Mouse (Mus musculus): ENCODE measurements around the gene Slc22a2. TPM values are rescaled to one million over a fixed set of nuclear protein-coding genes. Genes with fewer than 3 reads are reported as not detected.

Slc22a2 gene
- polyA plus RNA-seq, 1 experiment from 2014 or later, result not detected

Other genes with a start within 250 kb of the Slc22a2 start
- 0.10 TPM in 1 of 2 replicates, not detected in the other for gene Plg, start 205.5 kb upstream of the Slc22a2 start, polyA plus RNA-seq (2016; fragmentation: Nextera tagmentation; extraction: Ambion mirVana)
- 0.16 and 0.23 TPM in 2 replicates for gene Slc22a3, start 76.4 kb upstream of the Slc22a2 start, polyA plus RNA-seq (2016; fragmentation: Nextera tagmentation; extraction: Ambion mirVana)
- gene Slc22a1, start 91.7 kb downstream of the Slc22a2 start, polyA plus RNA-seq (2016; fragmentation: Nextera tagmentation; extraction: Ambion mirVana), result not detected in 2 replicates
- gene Igf2r, start 185.5 kb downstream of the Slc22a2 start, polyA plus RNA-seq (2016; fragmentation: Nextera tagmentation; extraction: Ambion mirVana), result 43.1 and 48.1 TPM in 2 replicates

All from limb, embryonic 12.5 days (tissue).